Mouse (Mus musculus): Measurements from ENCODE around the gene Lrrc8d.

GRCm38 (mm10) chr5:105754803-105755202 is 55.0 kb downstream of the Lrrc8d start:
- no peak for TF ChIP-seq POLR2A (IDR thresholded peaks at IDR 0.05; ENCODE audit: insufficient read depth, low read length)
- TF ChIP-seq CTCF (IDR thresholded peaks at IDR 0.05; ENCODE audit: low read depth, low read length) = no peak

All from ES-Bruce4 (cell line).